Mouse (Mus musculus) left cerebral cortex, adult 2 months (tissue): ENCODE measurements at regions not wholly inside any gene's neighbourhood (a gene's known extent, or its start where the extent isn't known, plus 50 kb on each side); places are given as distances from the start of the nearest gene placed in this dataset.

Experiments used
- DNase-seq, 2 experiments: peaks; one replicate each; pipeline ENCODE4 v3.0.0; 2021 to 2022; ENCODE audit warnings: low spot score in 2 of 2, mixed read lengths in 1 of 2; ENCODE audit errors: extremely low spot score in 1 of 2
- H3K27ac ChIP-seq: fragments of 200-600 bp; 2 replicates; pipeline ENCODE4 v1.8.1; 2022
- H3K4me3 ChIP-seq: fragments of 200-600 bp; 2 replicates; pipeline ENCODE4 v1.8.1; 2022
- CTCF ChIP-seq: fragments of 200-600 bp; IDR thresholded peaks from 2 replicates; pipeline ENCODE4 v1.8.1; 2022; ENCODE audit warnings: antibody characterized with exemption, mild to moderate bottlenecking, moderate library complexity
- intact Hi-C: fragments of 180-260 bp; cut with DNase I; formaldehyde crosslinking; loops from one replicate; pipeline ENCODE4 v1.15.1; 2025

DNA sequence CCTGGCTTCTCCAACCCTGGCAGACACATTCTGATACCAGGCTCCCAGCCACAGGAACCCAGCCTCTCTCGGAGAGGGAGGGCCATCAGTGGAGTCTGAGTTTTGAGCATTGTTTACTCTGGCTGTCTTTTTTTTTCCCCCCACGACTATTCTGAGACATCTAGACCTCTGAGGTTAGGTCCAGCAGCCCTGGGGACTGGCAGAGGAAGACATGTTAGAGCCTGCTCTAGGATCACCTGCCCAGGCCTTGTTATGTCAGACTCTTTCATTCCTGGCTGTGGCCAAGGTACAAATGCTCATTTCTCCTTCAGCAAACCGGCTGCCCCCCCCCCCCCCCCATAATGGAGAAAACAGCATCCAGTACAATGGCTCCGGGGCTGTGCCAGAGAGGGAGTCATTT lies 291.4 kb downstream of the CK137956 start:
- no peak for DNase-seq
- Histone ChIP-seq H3K4me3 (no peak overlapping the region), H3K27ac (no peak overlapping the region)
- intact Hi-C loops, result no loop called here
- no peak for TF ChIP-seq CTCF

DNA sequence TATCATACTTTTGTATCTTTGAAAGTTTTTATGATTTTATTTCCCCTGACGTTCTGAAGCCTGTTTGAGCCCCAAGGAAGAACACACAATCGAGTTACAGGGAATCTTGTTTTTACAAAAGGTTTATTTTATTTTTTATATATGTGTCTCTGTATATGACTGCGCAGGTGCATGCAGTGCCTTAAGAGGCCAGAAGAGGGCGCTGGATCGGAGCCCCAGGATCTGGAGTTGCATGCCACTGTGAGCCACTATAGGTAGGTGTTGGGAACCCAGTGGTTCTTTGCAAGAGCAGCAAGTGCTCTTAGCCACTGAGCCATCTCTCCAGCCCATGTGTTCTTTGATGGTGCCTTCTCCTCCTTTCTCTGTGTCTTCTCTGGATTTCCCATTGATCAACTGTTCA lies 292.3 kb downstream of the CK137956 start:
- intact Hi-C loops, result no loop called here
- Histone ChIP-seq H3K4me3 (no peak overlapping the region), H3K27ac (no peak overlapping the region)
- no peak for DNase-seq
- peak; percentile 33 for TF ChIP-seq CTCF

DNA sequence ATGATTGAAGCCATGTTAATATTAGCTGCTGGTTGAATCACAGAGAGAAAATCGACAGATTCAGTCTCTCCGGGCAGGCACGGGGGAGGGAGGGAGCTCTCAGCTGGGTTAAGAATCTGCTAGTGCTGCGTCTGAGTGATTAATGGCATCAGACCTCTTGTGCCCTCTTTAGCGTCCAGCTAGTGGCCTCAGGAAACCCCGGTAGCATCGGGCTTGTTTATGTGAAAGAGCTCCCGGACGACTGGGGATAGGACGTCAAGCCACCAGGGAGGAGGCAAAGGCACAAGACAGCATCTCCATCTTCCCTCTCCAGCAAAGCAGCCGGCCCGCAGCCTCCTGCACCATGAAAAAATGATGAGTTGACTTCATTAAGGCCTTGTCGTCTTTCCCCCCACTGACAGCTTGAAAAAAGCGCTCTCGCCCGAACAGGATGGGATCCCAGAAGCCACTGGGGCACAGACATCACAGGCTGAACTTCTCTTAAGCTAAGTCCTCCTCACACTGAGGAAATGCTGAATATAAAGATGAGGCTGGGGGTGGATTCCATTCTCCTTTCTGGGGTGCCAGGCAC lies 294.9 kb downstream of the CK137956 start:
- TF ChIP-seq CTCF, result no peak
- Histone ChIP-seq H3K27ac (no peak overlapping the region), H3K4me3 (no peak overlapping the region)
- DNase-seq, result no peak
- intact Hi-C loops, result no loop called here

DNA sequence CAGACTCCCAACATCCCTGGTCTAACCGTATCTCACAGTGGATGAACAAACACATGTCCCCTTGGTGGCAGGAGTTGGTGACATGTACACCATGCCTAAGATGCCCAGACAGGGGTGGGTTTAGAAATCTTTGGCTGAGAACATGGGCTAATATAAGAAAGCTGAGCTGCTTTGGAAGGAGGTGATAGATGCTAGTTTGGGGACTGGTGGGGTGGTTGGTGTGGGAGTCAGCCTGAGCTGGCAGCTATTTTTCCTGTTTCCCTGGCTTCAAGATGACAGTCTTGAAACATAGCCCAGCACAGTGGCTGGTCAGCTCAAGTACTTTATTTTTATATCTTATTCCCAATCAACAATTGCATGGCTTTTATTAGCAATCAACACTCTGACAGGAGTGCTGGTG lies 302.0 kb upstream of the Gjb5 start:
- no peak for TF ChIP-seq CTCF
- Histone ChIP-seq H3K27ac (peak overlapping the region; percentile 75), H3K4me3 (no peak overlapping the region)
- intact Hi-C loops, result no loop called here
- peak; percentile 26 to 30 for DNase-seq

DNA sequence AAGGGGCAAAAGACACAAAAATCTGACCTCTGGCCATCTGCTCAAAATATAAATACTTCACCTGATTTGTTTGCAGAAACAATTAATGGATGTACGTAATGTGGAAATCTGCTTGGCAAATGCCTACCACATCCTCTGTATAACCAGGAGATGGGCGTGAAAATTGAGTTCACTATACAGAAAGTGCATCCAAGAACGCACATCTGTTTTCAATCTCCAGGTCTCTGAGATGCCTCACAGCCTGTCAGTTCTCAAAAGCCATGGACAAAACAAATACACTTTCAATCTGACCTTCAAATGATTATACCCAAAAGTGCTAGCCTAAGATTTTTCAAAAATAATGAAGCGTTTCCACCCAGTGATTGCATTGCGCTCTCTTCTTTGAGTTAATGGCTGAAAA lies 293.6 kb upstream of the Gjb5 start:
- H3K27ac ChIP-seq, result no peak overlapping the region
- intact Hi-C loops, result no loop called here
- H3K4me3 ChIP-seq, result no peak overlapping the region
- TF ChIP-seq CTCF, result no peak
- DNase-seq, result no peak

DNA sequence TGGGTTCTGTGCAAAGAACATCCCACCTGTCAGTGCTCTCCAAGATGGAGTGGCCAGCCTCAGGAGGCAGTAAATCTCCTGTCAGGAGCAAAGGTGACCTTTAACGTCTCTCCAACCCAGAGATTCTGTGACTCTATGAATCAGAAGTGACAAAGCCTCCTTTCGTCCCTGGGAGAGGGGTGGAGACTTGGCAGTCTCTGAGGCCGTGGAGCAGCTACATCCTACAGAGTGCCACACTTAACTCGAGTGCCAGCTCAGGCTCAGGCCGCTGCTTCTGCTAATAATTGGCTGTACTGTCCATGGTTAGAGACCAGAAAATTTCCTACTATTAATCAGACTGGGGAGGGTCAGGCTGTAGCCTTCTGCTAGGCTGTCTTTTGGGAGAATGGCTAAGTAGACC lies 290.0 kb upstream of the Gjb5 start:
- intact Hi-C loops, result no loop called here
- no peak for TF ChIP-seq CTCF
- H3K4me3 ChIP-seq, result no peak overlapping the region
- H3K27ac ChIP-seq, result no peak overlapping the region
- DNase-seq, result no peak

DNA sequence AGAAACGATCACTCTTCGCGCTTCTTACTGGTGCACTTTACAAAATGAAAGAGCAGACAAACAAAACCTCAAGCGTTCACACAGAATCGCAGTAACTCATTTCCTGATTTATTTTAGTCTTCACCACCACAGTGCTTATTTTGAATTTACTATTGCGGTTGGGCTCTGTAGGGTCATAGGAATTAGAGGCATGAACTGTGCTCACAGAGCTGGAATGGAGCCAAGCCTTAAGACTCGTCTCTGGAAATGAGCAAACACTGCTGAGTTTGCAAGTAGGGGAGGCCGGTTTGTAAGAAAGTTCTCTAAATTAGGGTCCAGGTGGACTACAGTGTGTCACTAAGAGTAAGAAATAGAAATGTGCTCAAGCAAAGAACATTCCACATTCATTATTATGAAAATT lies 289.2 kb upstream of the Gjb5 start:
- no peak for DNase-seq
- intact Hi-C loops, result no loop called here
- H3K27ac ChIP-seq, result no peak overlapping the region
- TF ChIP-seq CTCF, result no peak
- no peak overlapping the region for H3K4me3 ChIP-seq

DNA sequence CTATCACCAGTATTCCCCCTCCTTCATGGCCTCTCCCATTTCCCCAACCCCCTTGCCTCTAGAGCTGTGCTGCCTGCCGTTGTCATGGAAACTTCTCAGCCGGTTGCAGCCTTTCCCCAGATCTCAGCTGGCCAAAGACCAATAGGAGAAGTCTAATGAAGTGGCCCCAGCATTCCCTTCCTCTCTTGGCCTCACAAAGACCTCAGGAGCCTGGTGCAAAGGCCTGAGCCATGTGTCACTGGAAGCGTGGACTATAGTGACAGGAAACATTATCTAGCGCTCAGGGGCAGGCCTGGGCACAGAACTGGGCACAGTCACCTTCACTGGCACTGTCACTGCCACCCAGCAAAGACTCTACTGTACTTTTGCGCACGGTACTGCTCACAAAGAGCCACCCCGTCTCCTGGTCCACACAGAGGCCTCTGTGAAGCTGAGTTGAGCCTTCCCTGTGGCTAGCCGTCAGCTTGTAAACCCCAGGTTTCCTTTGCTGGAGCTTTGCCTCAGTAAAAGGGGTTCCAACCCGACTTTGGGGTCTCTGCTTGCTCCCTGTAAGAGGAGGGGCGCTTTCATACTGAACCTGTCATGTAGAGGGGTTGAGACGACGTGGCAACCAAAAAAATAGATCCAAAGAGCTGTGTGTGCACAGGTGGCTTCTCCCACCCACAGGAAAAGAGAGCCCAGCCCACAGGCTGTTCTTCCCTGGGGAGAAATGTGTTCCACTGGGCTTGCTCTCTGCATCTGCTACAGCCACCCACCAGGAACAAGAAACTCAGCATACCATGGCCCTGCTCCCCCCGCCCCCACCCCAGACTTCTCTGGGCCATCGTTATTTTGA lies 282.5 kb upstream of the Gjb5 start:
- DNase-seq, result peak; percentile 46 to 52
- intact Hi-C loops, result loop anchor here (1.0 to 5.0 kb wide), 3 partner anchors 40 to 347 kb away; partner anchors contain the start of gene Csmd2
- H3K4me3 ChIP-seq, result no peak overlapping the region
- peak overlapping the region; percentile 82 for H3K27ac ChIP-seq
- TF ChIP-seq CTCF, result no peak

DNA sequence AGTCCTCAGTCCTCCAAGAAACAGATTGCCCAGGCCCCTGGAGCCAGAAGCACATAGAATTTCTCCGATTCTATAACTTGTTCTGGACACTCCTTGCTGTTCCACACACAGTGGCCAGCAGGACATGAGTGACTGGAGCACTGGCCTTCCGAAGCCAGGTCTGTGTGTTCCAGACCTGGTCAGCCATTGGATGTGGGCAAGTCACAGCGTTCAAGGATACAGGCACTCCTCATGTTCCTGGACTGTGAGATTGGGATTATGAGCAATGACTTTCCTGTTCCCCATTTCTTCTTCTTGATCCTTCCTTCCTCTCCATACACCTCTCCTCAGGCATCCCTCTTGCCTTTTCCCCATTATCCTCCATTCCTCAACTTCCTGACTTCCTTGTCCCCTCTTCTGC lies 281.8 kb upstream of the Gjb5 start:
- peak overlapping the region; percentile 59 for H3K27ac ChIP-seq
- no peak for TF ChIP-seq CTCF
- no peak overlapping the region for H3K4me3 ChIP-seq
- intact Hi-C loops, result loop anchor here (1.0 to 5.0 kb wide), 4 partner anchors 39 to 348 kb away; partner anchors contain the start of gene Csmd2
- DNase-seq, result no peak

DNA sequence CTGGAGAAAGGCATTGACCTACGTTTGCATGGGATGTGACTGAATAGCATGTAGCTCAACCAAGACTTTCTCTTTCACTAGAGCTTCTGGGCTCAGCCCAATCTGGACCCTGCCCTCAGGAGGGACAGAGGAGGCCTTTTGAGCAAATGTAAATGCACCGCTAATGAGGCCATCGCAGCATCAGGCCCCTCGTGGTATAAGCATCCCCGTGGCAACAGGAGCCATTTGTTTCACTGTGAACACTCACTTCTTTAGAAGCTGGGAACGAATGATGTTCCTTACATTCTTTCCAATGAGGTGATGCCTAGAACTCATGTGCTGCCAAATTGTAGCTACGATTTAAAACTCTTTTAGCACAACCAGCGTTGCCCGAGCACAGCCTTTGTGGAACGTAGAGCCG lies 279.0 kb upstream of the Gjb5 start:
- TF ChIP-seq CTCF, result no peak
- no peak overlapping the region for H3K4me3 ChIP-seq
- DNase-seq, result no peak
- intact Hi-C loops, result loop anchor here (5.0 kb wide), 1 partner anchor 95 kb away; no protein-coding TSS in a partner anchor
- peak overlapping the region; percentile 47; the same call in 1 of the 2 replicates for H3K27ac ChIP-seq

DNA sequence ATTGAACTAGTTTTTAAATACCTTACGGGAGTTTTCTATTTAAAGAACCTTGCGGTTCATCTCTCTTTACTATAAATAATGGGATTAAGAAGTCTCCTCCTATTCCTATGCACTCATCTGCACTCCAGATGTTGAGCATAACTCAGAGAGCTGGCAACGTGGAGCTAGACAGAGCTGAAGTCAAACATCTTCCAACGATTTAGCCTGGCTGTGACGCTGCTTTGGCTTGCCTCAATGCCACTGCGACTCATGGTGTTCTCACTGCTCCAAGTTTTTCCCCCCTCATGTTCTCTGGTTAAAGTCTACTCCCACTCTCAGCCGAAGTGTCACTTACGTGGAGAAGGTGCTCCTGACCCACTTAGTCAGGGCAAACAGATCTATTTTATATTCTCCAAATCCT lies 277.3 kb upstream of the Gjb5 start:
- DNase-seq, result no peak
- H3K4me3 ChIP-seq, result no peak overlapping the region
- TF ChIP-seq CTCF, result no peak
- intact Hi-C loops, result loop anchor here (5.0 kb wide), 1 partner anchor 93 kb away; no protein-coding TSS in a partner anchor
- no peak overlapping the region for H3K27ac ChIP-seq

DNA sequence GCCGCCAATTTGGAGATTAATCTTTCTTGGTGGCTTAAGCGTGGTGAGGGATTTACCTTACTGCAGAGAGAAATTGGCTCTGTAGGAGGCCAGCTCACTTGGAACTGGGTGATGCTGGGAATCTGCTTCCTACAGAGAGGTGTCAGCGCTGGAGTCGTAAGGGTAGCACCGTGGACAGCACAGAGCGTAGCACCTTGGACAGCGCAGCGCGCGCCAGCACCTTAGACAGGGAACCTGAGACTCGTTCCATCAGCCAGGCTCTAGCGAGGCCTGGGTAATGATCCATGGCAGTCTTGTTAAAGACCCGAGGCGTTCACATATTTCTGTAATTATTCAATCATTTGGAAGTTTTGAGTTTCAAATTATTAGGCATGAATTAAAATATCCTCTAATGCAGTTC lies 261.9 kb upstream of the Gjb5 start:
- Histone ChIP-seq H3K4me3 (no peak overlapping the region), H3K27ac (no peak overlapping the region)
- TF ChIP-seq CTCF, result no peak
- intact Hi-C loops, result no loop called here
- no peak for DNase-seq
